9 mouse cellular contexts compared by ENCODE assay signal in genomic region chr11:101442760-101443159, GRCm38 (mm10). TPM values are rescaled to one million over a fixed set of nuclear protein-coding genes. Genes with fewer than 3 reads are reported as not detected.
A peak's percentile ranks its signal among the peaks of the same experiment; 100 is the strongest.
DNase-seq lines count a peak whose midpoint lies in the region; ATAC-seq lines count a peak whose summit lies in the region.
"Had no signal": no experiment of that assay in that cellular context is flagged by ENCODE, and none has a peak within 500 bp of the region (broad histone marks: within the 10 kb centered on the region; RNA-seq: fewer than 3 reads in every experiment).

No protein-coding gene starts in this region.

- no peaks in the 10 kb centered on the region for H3K9me3 ChIP-seq in liver, embryonic 12.5 days (replicated peaks)

- H3K4me3 ChIP-seq in liver, embryonic 12.5 days: peak overlapping the region; percentile 89

- H3K36me3 ChIP-seq in liver, embryonic 12.5 days: peaks cover 36% of the 10 kb centered on the region

- no peaks in the 10 kb centered on the region for H3K27me3 ChIP-seq in liver, embryonic 12.5 days (replicated peaks)

- DNase-seq in embryo, embryonic 9.5 days (ENCODE audit: extremely low spot score): peak; percentile 49
- DNase-seq in embryo, embryonic 11 days: no peak
- DNase-seq in thymus, postnatal 0 days (ENCODE audit: low spot score): peak; percentile 54
- no peak for DNase-seq in thymus, postnatal 4 days
- DNase-seq in left cerebral cortex, adult 18-20 months (ENCODE audit: low spot score in 2 of 2): no peak
- no peak for DNase-seq in spleen, adult 18-20 months

- peak overlapping the region; percentile 92 for H3K9ac ChIP-seq in liver, embryonic 12.5 days

- 2% methylated on average over 14 of the region's 14 CpGs for WGBS in liver, embryonic 12.5 days (ENCODE audit: insufficient replicate concordance)

- peaks cover 33% of the 10 kb centered on the region for H3K4me1 ChIP-seq in liver, embryonic 12.5 days

- no peak for ATAC-seq in liver, embryonic 12.5 days
- no peak for ATAC-seq in erythroid progenitor cell, adult 5-6 weeks (replicated peaks; ENCODE audit: low FRiP score, poor library complexity, severe bottlenecking)

- peak overlapping the region; percentile 90 for H3K4me2 ChIP-seq in liver, embryonic 12.5 days

- H3K27ac ChIP-seq in liver, embryonic 12.5 days: peak overlapping the region; percentile 83

RNA-seq across cellular contexts. Expression of gene Rpl27, which starts 0.7 kb away (rescaled TPM):
- polyA plus RNA-seq in thymus, postnatal 0 days (2015; fragmentation: Nextera tagmentation; extraction: Ambion mirVana): 550 and 596 TPM in 2 replicates
- 378 and 390 TPM in 2 replicates for polyA plus RNA-seq in liver, embryonic 12.5 days (2016; fragmentation: Nextera tagmentation; extraction: Ambion mirVana)
- 179 and 183 TPM in 2 replicates for total RNA-seq in erythroid progenitor cell, adult 5-6 weeks (2015; ENCODE audit: low replicate concordance)
- 266 and 615 TPM in 2 replicates for total RNA-seq in erythroid progenitor cell, adult 5-6 weeks (2017; ENCODE audit: low replicate concordance)
- total RNA-seq in left cerebral cortex, adult 18-20 months (2021): 10 to 100 TPM; 51.0 to 52.1 TPM

RNA-seq across cellular contexts. Expression of gene Ifi35, which starts 5.4 kb away (rescaled TPM):
- 86.4 and 87.4 TPM in 2 replicates for polyA plus RNA-seq in thymus, postnatal 0 days (2015; fragmentation: Nextera tagmentation; extraction: Ambion mirVana)
- polyA plus RNA-seq in liver, embryonic 12.5 days (2016; fragmentation: Nextera tagmentation; extraction: Ambion mirVana): 35.8 and 37.1 TPM in 2 replicates
- 39.8 and 73.2 TPM in 2 replicates for total RNA-seq in erythroid progenitor cell, adult 5-6 weeks (2015; ENCODE audit: low replicate concordance)
- 43.6 and 47.4 TPM in 2 replicates for total RNA-seq in erythroid progenitor cell, adult 5-6 weeks (2017; ENCODE audit: low replicate concordance)
- 1 to 10 TPM; 2.6 to 3.2 TPM for total RNA-seq in left cerebral cortex, adult 18-20 months (2021)

RNA-seq across cellular contexts. Expression of gene Ptges3l, which starts 17.6 kb away (rescaled TPM):
- polyA plus RNA-seq in thymus, postnatal 0 days (2015; fragmentation: Nextera tagmentation; extraction: Ambion mirVana): 1.8 TPM in 2 replicates
- 1.3 and 2.1 TPM in 2 replicates for polyA plus RNA-seq in liver, embryonic 12.5 days (2016; fragmentation: Nextera tagmentation; extraction: Ambion mirVana)
- total RNA-seq in erythroid progenitor cell, adult 5-6 weeks (2015; ENCODE audit: low replicate concordance): not detected in 2 replicates
- not detected in 2 replicates for total RNA-seq in erythroid progenitor cell, adult 5-6 weeks (2017; ENCODE audit: low replicate concordance)
- 1 to 10 TPM; 4.1 to 4.5 TPM for total RNA-seq in left cerebral cortex, adult 18-20 months (2021)
- total RNA-seq: hematopoietic stem cell, adult 5-6 weeks had no signal

RNA-seq across cellular contexts. Expression of gene Rundc1, which starts 17.9 kb away (rescaled TPM):
- 13.2 and 16.1 TPM in 2 replicates for polyA plus RNA-seq in thymus, postnatal 0 days (2015; fragmentation: Nextera tagmentation; extraction: Ambion mirVana)
- polyA plus RNA-seq in liver, embryonic 12.5 days (2016; fragmentation: Nextera tagmentation; extraction: Ambion mirVana): 9.8 TPM in 2 replicates
- total RNA-seq in erythroid progenitor cell, adult 5-6 weeks (2015; ENCODE audit: low replicate concordance): 0.42 and 1.8 TPM in 2 replicates
- total RNA-seq in erythroid progenitor cell, adult 5-6 weeks (2017; ENCODE audit: low replicate concordance): 1.8 and 2.6 TPM in 2 replicates
- 10 to 100 TPM; 40.9 to 46.9 TPM for total RNA-seq in left cerebral cortex, adult 18-20 months (2021)

RNA-seq across cellular contexts. Expression of gene Gm27029, which starts 18.2 kb away (rescaled TPM):
- 1.5 and 2.2 TPM in 2 replicates for polyA plus RNA-seq in thymus, postnatal 0 days (2015; fragmentation: Nextera tagmentation; extraction: Ambion mirVana)
- 3.6 and 4.2 TPM in 2 replicates for polyA plus RNA-seq in liver, embryonic 12.5 days (2016; fragmentation: Nextera tagmentation; extraction: Ambion mirVana)
- total RNA-seq in erythroid progenitor cell, adult 5-6 weeks (2015; ENCODE audit: low replicate concordance): 3.2 TPM in 1 of 2 replicates, not detected in the other
- not detected in 2 replicates for total RNA-seq in erythroid progenitor cell, adult 5-6 weeks (2017; ENCODE audit: low replicate concordance)
- 1 to 10 TPM; 8.2 to 8.6 TPM for total RNA-seq in left cerebral cortex, adult 18-20 months (2021)
- total RNA-seq: hematopoietic stem cell, adult 5-6 weeks had no signal

Comparison
In these comparisons a context has a peak if more than half of its experiments do, and no peak if none do; other contexts are left out.
1. DNase-seq: peak in embryo, embryonic 9.5 days (single experiment) and thymus, postnatal 0 days (single experiment); none in embryo, embryonic 11 days (single experiment), thymus, postnatal 4 days (single experiment), left cerebral cortex, adult 18-20 months (0 of 2) and spleen, adult 18-20 months (0 of 2).
2. RNA of gene Ifi35, which starts 5.4 kb away (total RNA-seq): 39.8 to 73.2 TPM in erythroid progenitor cell, adult 5-6 weeks; 2.6 to 3.2 TPM in left cerebral cortex, adult 18-20 months; every median in the first group is over 4 times any median in the second.
3. RNA of gene Ptges3l, which starts 17.6 kb away (total RNA-seq): 4.1 to 4.5 TPM in left cerebral cortex, adult 18-20 months; not detected in erythroid progenitor cell, adult 5-6 weeks; every median in the first group is over 4 times any median in the second.